Mouse (Mus musculus) ovary, postnatal 36 days (tissue): ENCODE measurements at regions not wholly inside any gene's neighbourhood (a gene's known extent, or its start where the extent isn't known, plus 50 kb on each side); places are given as distances from the start of the nearest gene placed in this dataset.

Source experiments
- DNase-seq: peaks from one replicate; pipeline ENCODE4 v3.0.0; 2022; ENCODE audit warnings: low spot score, mixed read lengths

DNA sequence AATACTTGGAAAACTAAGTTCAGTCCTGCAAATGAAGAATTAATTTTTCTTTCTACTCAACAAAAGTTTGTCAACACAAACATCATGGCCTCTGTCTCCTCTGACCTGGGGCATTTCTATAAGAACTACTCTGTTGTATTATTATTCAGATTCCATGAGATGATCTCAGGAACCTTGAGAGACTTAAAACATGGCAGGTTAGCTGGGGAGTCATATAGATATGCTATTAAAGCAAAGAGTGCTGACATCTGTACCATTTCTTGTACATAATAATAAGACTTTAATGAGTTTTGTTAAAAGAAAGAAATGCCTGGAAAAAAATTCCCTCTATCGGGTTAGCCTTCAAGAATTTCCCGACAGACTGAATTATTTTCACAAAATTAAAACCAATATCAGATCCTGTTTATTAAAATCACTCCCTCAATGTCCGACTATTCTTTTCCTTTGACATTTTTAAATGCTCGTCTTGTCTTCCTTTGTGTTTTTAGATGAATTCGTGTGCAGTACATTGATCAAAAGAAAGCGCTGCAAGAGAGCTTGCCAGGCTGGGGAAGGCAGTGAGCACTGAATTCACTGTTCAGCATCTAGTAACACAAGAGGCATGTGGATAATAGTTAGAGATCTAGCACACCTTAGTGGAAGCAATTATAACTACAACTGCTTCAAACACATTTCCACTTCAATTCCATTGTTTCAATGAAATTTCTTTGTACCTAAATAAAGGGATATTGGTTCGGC lies 145.0 kb upstream of the Cxadr start:
- DNase-seq: peak; percentile 20

GRCm38 (mm10) chr16:78153899-78154605 lies 147.2 kb upstream of the Cxadr start:
- no peak for DNase-seq

- DNase-seq: no peak
These were observed 157.1 kb upstream of the Cxadr start for GRCm38 (mm10) chr16:78144146-78144545.

DNA sequence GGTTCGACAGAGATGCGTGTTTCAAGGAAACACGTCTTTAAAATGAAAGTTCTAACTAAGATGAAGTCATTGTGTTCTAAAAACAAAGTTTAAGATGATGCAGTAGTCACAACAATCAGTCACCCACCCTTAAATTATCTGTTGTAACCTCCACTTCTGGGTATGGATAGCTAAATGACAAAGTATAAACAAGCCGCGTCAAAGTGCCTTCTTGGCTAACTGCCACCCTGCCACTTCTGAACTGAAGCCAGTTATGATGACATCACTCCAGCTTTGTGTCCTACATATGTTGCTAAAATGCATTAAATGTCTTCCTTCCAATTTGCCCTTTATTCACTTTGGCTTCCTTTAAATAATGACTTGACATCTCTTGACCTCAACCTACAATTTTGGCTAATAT lies 165.8 kb upstream of the Cxadr start:
- peak; percentile 6 for DNase-seq

GRCm38 (mm10) chr16:78134531-78134930 lies 166.8 kb upstream of the Cxadr start:
- DNase-seq: no peak

- no peak for DNase-seq
These were observed 179.6 kb upstream of the Cxadr start for GRCm38 (mm10) chr16:78121668-78122067.

- no peak for DNase-seq
These were observed 180.9 kb upstream of the Cxadr start for GRCm38 (mm10) chr16:78120346-78120899.

GRCm38 (mm10) chr16:78104246-78104645 lies 197.0 kb upstream of the Cxadr start:
- DNase-seq: no peak

DNA sequence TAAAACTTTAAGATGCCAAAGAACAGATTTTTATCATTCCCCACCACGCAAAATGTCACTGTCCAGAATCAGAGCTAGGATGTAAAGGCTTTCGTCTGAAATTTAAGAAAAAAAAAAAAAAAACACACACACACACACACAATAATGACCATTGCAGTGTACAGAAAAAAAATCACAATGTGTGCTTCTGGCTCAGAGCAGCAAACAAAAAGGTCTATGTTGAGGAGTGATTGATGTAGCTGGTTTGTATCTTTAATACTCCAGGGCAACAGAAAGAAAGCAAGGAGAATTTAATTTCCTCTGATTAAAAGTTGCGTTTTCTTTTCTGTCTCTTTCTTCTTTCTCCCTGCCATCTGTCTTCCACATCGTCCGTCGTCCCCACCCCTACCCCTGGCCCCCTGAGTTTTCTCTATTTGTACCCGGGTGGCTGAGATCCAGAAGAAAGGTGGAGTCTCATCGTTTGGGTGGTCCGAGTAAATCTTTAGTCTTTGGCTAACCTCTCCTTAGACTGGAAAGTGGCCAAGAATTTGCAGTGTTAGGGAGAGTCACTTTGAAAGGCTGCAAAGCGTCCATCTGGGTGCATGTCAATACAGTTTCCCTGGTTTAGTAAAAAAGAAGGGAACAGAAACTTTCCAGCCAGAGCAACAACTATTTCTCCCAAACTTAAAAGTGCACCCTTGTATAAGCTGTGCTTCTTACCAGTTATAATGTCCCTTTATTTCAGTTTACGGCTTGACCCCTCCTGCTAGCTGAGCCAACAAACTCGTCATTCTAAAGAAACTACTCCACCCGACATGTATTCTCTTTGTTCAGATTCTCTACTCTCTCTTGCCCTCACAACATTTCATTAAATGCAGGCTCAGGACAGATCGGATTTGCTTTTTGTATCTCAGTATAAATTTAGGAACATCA lies 199.6 kb upstream of the Cxadr start:
- DNase-seq: no peak

- DNase-seq: no peak
These were observed 201.4 kb upstream of the Cxadr start for GRCm38 (mm10) chr16:78099842-78100241.

- DNase-seq: no peak
These were observed 202.2 kb upstream of the Cxadr start for GRCm38 (mm10) chr16:78099114-78099513.

DNA sequence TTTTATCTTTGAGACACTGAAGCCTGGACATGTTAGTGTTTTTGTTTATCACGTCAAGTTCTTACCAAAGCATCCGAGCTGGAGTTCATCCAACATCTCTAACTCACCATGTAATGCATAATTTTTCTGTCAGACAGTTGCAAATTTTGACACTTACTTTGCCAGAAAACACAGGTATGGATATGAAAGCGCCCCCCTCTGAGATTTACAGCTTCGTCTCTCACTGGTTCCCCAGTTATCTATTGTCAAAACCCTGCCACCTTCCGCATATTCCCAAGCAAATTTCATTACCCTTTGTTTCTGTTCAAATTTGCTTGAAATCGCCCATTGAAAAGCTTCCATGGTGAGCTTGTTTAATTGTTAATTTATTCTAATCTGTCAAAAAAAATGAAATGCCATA lies 202.7 kb upstream of the Cxadr start:
- no peak for DNase-seq

- DNase-seq: no peak
These were observed 204.7 kb upstream of the Cxadr start for GRCm38 (mm10) chr16:78096571-78096970.

- no peak for DNase-seq
These were observed 211.1 kb upstream of the Cxadr start for GRCm38 (mm10) chr16:78090155-78090554.

GRCm38 (mm10) chr16:78067532-78068118 lies 233.7 kb upstream of the Cxadr start:
- no peak for DNase-seq

DNA sequence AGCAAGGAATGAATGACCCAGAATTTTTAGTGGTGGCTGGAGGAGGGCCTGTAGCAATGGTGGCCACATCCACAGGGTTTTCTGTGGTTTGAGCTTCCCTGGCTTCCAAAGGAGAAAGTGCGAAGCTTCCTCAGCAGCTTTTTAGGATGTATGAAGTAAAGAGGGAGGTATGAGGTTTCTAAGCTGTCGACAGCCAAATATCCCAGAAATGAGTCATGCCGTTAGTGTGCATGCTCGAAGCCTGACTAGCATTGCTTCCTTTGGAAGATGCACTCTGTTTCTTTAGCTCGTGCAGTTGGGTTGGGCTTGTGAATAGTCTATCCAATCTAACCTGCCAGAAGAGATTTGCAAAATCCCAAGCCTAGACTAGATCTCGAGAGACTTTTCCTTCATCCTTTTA lies 240.8 kb upstream of the Cxadr start:
- DNase-seq: no peak

DNA sequence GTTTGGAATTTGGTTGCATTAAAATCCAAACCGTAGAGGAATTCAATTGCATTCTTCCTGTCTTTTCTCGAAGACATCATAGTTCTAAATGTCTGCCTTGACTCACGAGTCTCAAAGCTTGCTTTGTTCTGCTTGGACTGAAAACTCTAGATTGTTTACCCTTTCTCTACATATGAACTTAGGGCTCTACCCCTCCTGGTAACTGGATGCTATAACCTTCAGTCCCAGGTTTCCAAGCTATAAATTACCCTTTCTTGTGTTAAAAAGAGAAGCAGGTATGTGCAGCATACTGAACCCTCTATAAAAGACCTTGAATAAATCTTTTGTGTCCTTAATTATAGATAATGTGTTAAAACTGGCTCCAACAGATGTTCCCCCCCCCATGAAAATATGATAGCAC lies 243.7 kb upstream of the Cxadr start:
- no peak for DNase-seq

- no peak for DNase-seq
These were observed 249.2 kb upstream of the Cxadr start for GRCm38 (mm10) chr16:78052133-78052532.

GRCm38 (mm10) chr16:78040149-78040920 lies 261.0 kb upstream of the Cxadr start:
- DNase-seq: no peak

DNA sequence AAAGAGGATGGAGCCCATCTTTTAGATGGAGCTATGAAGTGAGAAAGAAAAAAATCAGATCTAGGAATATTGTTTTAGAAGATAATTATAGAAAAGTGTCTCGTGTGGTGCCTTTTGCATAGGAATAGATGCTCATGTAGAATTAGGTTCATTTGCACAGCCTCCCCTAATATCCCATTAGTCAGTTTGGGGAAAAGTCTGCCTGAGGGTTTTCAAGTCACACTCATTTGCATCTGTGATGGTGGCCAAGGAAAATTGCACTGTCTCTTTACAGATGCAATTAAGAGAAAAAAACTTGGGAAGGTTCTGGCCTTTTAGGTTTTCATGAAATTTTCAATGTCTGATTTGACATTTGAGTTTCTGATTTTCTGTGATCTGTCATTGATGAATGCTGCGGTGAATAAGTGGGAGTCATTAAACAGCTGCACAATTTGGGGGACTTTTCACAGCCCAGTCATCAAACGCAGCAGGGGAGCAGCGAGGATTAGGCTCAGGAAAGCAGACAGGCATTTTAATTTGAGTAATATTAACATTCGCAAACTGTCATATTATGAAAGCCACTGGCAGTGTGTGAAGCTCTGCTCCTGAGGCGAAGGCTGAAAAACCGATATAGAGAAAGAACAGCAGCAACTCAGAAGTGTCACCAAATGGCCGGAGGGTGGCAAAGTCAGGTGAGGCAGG lies 281.5 kb upstream of the Cxadr start:
- no peak for DNase-seq

GRCm38 (mm10) chr16:78015401-78015800 lies 285.9 kb upstream of the Cxadr start:
- no peak for DNase-seq
